Mouse (Mus musculus): Measurements from ENCODE around the gene B4galt7. TPM values are rescaled to one million over a fixed set of nuclear protein-coding genes. Genes with fewer than 3 reads are reported as not detected.
A peak's percentile ranks its signal among the peaks of the same experiment; 100 is the strongest.
"Not testable (repeated sequence)": the region's sequence is repeated elsewhere in the genome, so short reads cannot be mapped to it uniquely, and the experiment has no call there.

The B4galt7 gene
- 23.2 and 27.7 TPM in 2 replicates for polyA plus RNA-seq (2014; fragmentation: Nextera tagmentation; extraction: Ambion mirVana)

DNA sequence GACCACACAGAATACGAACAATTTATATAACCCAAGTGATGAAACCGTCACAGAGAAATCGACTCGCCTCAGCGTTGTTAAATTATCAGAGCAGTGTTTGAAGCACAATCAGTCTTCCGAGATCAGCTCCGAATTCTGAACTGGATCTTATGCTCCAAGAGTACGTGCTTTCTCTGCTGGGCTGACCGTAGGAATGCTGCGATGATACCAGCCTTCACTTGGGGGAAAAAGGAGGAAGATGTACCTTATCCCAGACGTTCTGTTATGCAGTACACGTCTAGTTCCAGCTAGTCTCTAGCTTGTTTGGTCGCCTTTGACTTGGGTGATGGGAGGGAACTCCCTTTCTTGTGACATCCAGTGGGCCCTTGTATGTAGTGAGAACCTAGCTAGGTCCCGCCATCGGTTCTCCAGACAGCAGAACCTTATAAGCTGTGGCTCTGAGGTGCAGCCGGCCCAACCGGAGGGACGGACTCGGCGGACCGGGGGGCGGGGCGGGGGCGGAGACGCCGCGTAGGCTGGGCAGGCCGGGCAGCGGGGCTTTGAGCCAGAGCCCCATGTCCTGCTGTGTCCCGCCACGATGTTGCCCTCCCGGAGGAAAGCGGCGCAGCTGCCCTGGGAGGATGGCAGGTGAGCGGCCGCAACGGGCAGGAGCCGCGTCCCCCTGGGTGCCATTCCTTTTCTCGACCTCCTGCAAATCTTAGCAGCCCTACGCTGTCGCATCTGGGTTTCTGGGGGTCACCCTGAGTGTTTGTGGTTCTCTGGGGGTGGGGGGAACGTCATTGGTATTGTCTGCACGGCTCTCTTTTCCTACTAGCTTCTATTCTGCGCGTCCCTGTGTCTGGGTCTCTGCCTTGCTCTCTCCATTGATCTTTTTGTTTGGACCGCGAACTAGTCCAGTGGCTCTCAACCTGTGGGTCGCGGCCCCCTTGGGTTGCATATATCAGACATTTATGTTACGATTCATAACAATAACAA is at the start of gene B4galt7:
Gene B4galt7 (plus strand): TSS at position 331 of the 975 bp plus-strand sequence.
- Histone ChIP-seq H3K36me3 (ENCODE audit: control insufficient read depth, insufficient read depth, low read length) (peaks cover 9% of the 10 kb centered on the region; the same call in 1 of the 2 replicates), H3K4me1 (replicated peaks; ENCODE audit: control insufficient read depth, insufficient read depth, low read length) (no peaks in the 10 kb centered on the region), H3K4me3 (ENCODE audit: low read depth, low read length) (peak within 1 kb of the TSS; percentile 78), H3K27me3 (ENCODE audit: control insufficient read depth, insufficient read depth, low read length) (no peaks in the 10 kb centered on the region), H3K9ac (ENCODE audit: low read depth, low read length) (peak within 1 kb of the TSS; percentile 83), H3K27ac (ENCODE audit: low read depth, low read length) (peak within 1 kb of the TSS; percentile 43; the same call in 1 of the 2 replicates), H3K9me3 (ENCODE audit: control insufficient read depth, low read length) (no peaks in the 10 kb centered on the region), H3K4me2 (replicated peaks; ENCODE audit: low read depth, low read length) (peak within 1 kb of the TSS; percentile 81)
- WGBS = 10% methylated on average over 51 of the region's 51 CpGs
- DNase-seq (ENCODE audit: low spot score) = peak; percentile 87
- peak; percentile 90 for ATAC-seq (ENCODE audit: low FRiP score)

DNA sequence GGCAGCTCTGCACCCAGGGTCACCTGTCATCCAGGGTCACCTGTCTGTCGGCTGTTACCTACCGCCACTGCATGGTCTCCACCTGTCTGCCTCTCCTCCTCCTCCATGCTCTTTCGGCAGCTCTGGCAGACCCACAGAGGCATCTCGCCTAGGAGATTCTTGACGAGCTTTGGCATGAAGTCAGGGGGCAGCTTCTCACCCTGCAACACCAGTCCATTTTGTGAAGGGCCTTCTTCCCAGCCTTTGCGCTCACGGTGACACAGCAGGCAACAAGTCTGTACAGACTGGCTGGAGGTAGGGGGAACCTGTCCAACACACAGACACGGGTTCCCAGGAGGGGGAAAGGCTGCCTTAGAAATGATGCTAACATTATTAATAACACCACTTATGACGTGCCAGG is 43.8 kb upstream of the B4galt7 start:
- H3K27me3 ChIP-seq (ENCODE audit: control insufficient read depth, insufficient read depth, low read length) = no peaks in the 10 kb centered on the region
- no peaks in the 10 kb centered on the region for H3K4me1 ChIP-seq (replicated peaks; ENCODE audit: control insufficient read depth, insufficient read depth, low read length)
- H3K9ac ChIP-seq (ENCODE audit: low read depth, low read length) = no peak overlapping the region
- DNase-seq (ENCODE audit: low spot score) (no peak), ATAC-seq (ENCODE audit: low FRiP score) (no peak)
- no peaks in the 10 kb centered on the region for H3K9me3 ChIP-seq (ENCODE audit: control insufficient read depth, low read length)
- no peak overlapping the region for H3K4me3 ChIP-seq (ENCODE audit: low read depth, low read length)
- no peak overlapping the region for H3K27ac ChIP-seq (ENCODE audit: low read depth, low read length)
- 95% methylated on average over 9 of the region's 9 CpGs for WGBS
- peaks cover 2% of the 10 kb centered on the region; the same call in 1 of the 2 replicates for H3K36me3 ChIP-seq (ENCODE audit: control insufficient read depth, insufficient read depth, low read length)
- H3K4me2 ChIP-seq (replicated peaks; ENCODE audit: low read depth, low read length) = no peak overlapping the region

DNA sequence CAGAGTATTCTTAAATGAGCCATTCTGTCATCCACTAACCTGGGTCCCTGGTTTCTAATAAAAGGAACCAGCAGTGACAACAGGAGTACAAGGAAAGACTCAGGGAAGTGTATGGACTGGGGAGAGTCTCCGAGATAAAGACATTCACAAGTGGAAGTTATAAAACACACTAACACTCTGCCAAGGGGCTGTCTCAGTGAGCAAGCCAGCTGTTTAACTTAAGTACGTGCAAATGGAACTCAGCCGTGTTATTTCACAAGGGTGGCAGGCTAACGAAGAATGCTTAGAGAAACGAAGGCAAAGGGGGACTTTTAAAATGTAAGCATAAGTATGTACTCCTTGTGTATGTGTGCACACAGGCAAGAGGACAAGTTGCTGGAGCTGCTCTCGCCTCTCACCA is 42.2 kb upstream of the B4galt7 start:
- H3K9me3 ChIP-seq (ENCODE audit: control insufficient read depth, low read length) = no peaks in the 10 kb centered on the region
- H3K27me3 ChIP-seq (ENCODE audit: control insufficient read depth, insufficient read depth, low read length) = no peaks in the 10 kb centered on the region
- DNase-seq (ENCODE audit: low spot score) = no peak
- no peak overlapping the region for H3K27ac ChIP-seq (ENCODE audit: low read depth, low read length)
- no peak overlapping the region for H3K4me2 ChIP-seq (replicated peaks; ENCODE audit: low read depth, low read length)
- no peaks in the 10 kb centered on the region for H3K4me1 ChIP-seq (replicated peaks; ENCODE audit: control insufficient read depth, insufficient read depth, low read length)
- H3K9ac ChIP-seq (ENCODE audit: low read depth, low read length) = no peak overlapping the region
- H3K4me3 ChIP-seq (ENCODE audit: low read depth, low read length) = no peak overlapping the region
- no peak for ATAC-seq (ENCODE audit: low FRiP score)
- H3K36me3 ChIP-seq (ENCODE audit: control insufficient read depth, insufficient read depth, low read length) = peaks cover 2% of the 10 kb centered on the region; the same call in 1 of the 2 replicates
- WGBS = 96% methylated on average over 6 of the region's 6 CpGs

DNA sequence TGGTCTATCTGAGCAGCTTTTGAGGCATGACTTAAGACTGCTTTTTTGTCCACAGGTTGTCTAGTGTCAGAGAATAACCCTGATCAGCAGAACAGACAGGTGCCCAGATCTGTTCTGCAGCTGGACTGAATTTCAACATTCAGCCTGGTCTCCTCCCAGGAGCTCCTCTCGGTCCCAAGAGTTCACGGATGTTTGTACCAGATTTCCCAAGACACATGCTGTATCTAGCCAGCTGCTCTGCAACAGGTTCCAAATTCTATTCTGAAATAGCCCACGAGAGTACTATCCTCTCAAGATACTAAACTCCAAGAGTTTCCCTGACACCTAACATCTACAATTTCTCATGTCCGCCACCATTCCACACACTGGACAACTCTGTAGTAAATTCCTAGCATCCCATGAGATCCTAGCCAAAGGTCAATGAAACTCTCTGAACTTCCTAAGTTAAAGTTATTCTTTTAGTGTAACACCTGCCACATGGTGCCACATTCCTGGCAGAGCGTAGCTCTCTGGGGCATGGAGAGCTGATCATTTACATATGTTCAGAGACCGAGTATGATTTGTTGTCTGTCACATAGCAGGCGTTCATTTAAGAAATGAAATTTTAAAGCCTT is 36.3 kb upstream of the B4galt7 start:
- no peaks in the 10 kb centered on the region for H3K27me3 ChIP-seq (ENCODE audit: control insufficient read depth, insufficient read depth, low read length)
- ATAC-seq (ENCODE audit: low FRiP score) (no peak), DNase-seq (ENCODE audit: low spot score) (no peak)
- no peak overlapping the region for H3K9ac ChIP-seq (ENCODE audit: low read depth, low read length)
- H3K27ac ChIP-seq (ENCODE audit: low read depth, low read length) = no peak overlapping the region
- no peaks in the 10 kb centered on the region for H3K36me3 ChIP-seq (ENCODE audit: control insufficient read depth, insufficient read depth, low read length)
- H3K9me3 ChIP-seq (ENCODE audit: control insufficient read depth, low read length) = no peaks in the 10 kb centered on the region
- H3K4me1 ChIP-seq (replicated peaks; ENCODE audit: control insufficient read depth, insufficient read depth, low read length) = no peaks in the 10 kb centered on the region
- no peak overlapping the region for H3K4me3 ChIP-seq (ENCODE audit: low read depth, low read length)
- no peak overlapping the region for H3K4me2 ChIP-seq (replicated peaks; ENCODE audit: low read depth, low read length)
- 81% methylated on average over 7 of the region's 7 CpGs for WGBS

GRCm38 (mm10) chr13:55567001-55567400 is 32.7 kb upstream of the B4galt7 start:
- WGBS = 89% methylated on average over 6 of the region's 6 CpGs
- H3K9me3 ChIP-seq (ENCODE audit: control insufficient read depth, low read length) = no peaks in the 10 kb centered on the region
- no peak overlapping the region for H3K9ac ChIP-seq (ENCODE audit: low read depth, low read length)
- no peak overlapping the region for H3K4me2 ChIP-seq (replicated peaks; ENCODE audit: low read depth, low read length)
- no peak for DNase-seq (ENCODE audit: low spot score)
- H3K27me3 ChIP-seq (ENCODE audit: control insufficient read depth, insufficient read depth, low read length) = no peaks in the 10 kb centered on the region
- no peak overlapping the region for H3K4me3 ChIP-seq (ENCODE audit: low read depth, low read length)
- no peak overlapping the region for H3K27ac ChIP-seq (ENCODE audit: low read depth, low read length)
- peaks cover 3% of the 10 kb centered on the region; the same call in 1 of the 2 replicates for H3K4me1 ChIP-seq (replicated peaks; ENCODE audit: control insufficient read depth, insufficient read depth, low read length)
- no peaks in the 10 kb centered on the region for H3K36me3 ChIP-seq (ENCODE audit: control insufficient read depth, insufficient read depth, low read length)
- no peak for ATAC-seq (ENCODE audit: low FRiP score)

DNA sequence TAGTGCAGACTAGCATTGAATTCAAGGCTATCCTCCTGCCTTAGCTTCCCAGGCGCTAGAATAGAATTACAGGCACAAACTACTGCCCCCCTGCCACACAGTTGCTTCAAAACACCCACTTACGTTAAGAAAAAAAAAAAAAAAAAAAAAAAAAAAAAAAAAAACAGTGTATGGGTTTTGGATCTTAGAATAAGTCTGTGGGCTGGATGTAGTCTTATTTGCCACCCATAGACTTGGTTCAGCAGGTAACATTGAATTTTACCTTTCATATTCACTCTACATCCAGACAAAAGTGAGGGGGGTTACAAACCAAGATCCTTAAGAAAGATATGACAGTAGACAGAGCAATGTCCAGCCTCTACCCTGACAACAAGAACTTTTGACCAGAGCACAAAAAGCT is 31.7 kb upstream of the B4galt7 start:
- 86% methylated on average over 2 of the region's 2 CpGs for WGBS

GRCm38 (mm10) chr13:55568524-55568923 is 31.2 kb upstream of the B4galt7 start:
- H3K4me1 ChIP-seq (replicated peaks; ENCODE audit: control insufficient read depth, insufficient read depth, low read length); H3K9me3 ChIP-seq (ENCODE audit: control insufficient read depth, low read length); H3K36me3 ChIP-seq (ENCODE audit: control insufficient read depth, insufficient read depth, low read length); H3K9ac ChIP-seq (ENCODE audit: low read depth, low read length); H3K27ac ChIP-seq (ENCODE audit: low read depth, low read length); DNase-seq (ENCODE audit: low spot score); ATAC-seq (ENCODE audit: low FRiP score); H3K4me3 ChIP-seq (ENCODE audit: low read depth, low read length); H3K4me2 ChIP-seq (replicated peaks; ENCODE audit: low read depth, low read length); H3K27me3 ChIP-seq (ENCODE audit: control insufficient read depth, insufficient read depth, low read length): not testable (repeated sequence)
- WGBS = 94% methylated on average over 4 of the region's 4 CpGs

More for the DNA sequence above, 31.7 kb upstream of the B4galt7 start:
- Histone ChIP-seq H3K4me3 (ENCODE audit: low read depth, low read length) (no peak overlapping the region), H3K27ac (ENCODE audit: low read depth, low read length) (no peak overlapping the region), H3K36me3 (ENCODE audit: control insufficient read depth, insufficient read depth, low read length) (no peaks in the 10 kb centered on the region), H3K4me2 (replicated peaks; ENCODE audit: low read depth, low read length) (no peak overlapping the region), H3K9ac (ENCODE audit: low read depth, low read length) (no peak overlapping the region), H3K4me1 (replicated peaks; ENCODE audit: control insufficient read depth, insufficient read depth, low read length) (peaks cover 3% of the 10 kb centered on the region; the same call in 1 of the 2 replicates), H3K9me3 (ENCODE audit: control insufficient read depth, low read length) (no peaks in the 10 kb centered on the region), H3K27me3 (ENCODE audit: control insufficient read depth, insufficient read depth, low read length) (no peaks in the 10 kb centered on the region)
- ATAC-seq (ENCODE audit: low FRiP score) (no peak), DNase-seq (ENCODE audit: low spot score) (no peak)

- peak overlapping the region; percentile 98 for H3K9ac ChIP-seq (ENCODE audit: low read depth, low read length)
- H3K27ac ChIP-seq (ENCODE audit: low read depth, low read length) = peak overlapping the region; percentile 18; the same call in 1 of the 2 replicates
- ATAC-seq (ENCODE audit: low FRiP score) (no peak), DNase-seq (ENCODE audit: low spot score) (peak; percentile 36)
- H3K4me3 ChIP-seq (ENCODE audit: low read depth, low read length) = peak overlapping the region; percentile 93
- WGBS = 10% methylated on average over 16 of the region's 16 CpGs
- no peaks in the 10 kb centered on the region for H3K27me3 ChIP-seq (ENCODE audit: control insufficient read depth, insufficient read depth, low read length)
- H3K9me3 ChIP-seq (ENCODE audit: control insufficient read depth, low read length) = no peaks in the 10 kb centered on the region
- no peaks in the 10 kb centered on the region for H3K36me3 ChIP-seq (ENCODE audit: control insufficient read depth, insufficient read depth, low read length)
- peak overlapping the region; percentile 93 for H3K4me2 ChIP-seq (replicated peaks; ENCODE audit: low read depth, low read length)
- H3K4me1 ChIP-seq (replicated peaks; ENCODE audit: control insufficient read depth, insufficient read depth, low read length) = peaks cover 3% of the 10 kb centered on the region; the same call in 1 of the 2 replicates
These were observed 29.9 kb upstream of the B4galt7 start for GRCm38 (mm10) chr13:55569726-55570285.
